In genomic region chr15:60124461-60124860, GRCm38 (mm10) we compare ENCODE assay signal across 28 mouse cellular contexts.
"Had no signal": no experiment of that assay in that cellular context is flagged by ENCODE, and none has a peak within 500 bp of the region (broad histone marks: within the 10 kb centered on the region; RNA-seq: fewer than 3 reads in every experiment).

No protein-coding gene starts in this region.

- H3K27ac ChIP-seq: embryonic facial prominence, embryonic 10.5 days; embryonic facial prominence, embryonic 12.5 days; embryonic facial prominence, embryonic 13.5 days; embryonic facial prominence, embryonic 15.5 days; forebrain, embryonic 10.5 days; forebrain, embryonic 12.5 days; forebrain, embryonic 13.5 days; forebrain, embryonic 15.5 days; gastrocnemius, adult 2 months had no signal

- DNase-seq: cerebellum, adult 2 months; cerebellum, adult 8-10 months; cerebellum, adult 9-10 months; cerebellum, adult 9-11 months; cerebellum, postnatal 10 days; cerebellum, postnatal 14 days; cerebellum, postnatal 25 days; cerebellum, postnatal 36 days; embryo, embryonic 11 days; forebrain, postnatal 0 days; gastrocnemius, adult 2 months; gastrocnemius, postnatal 10 days; gastrocnemius, postnatal 14 days; gastrocnemius, postnatal 25 days; gastrocnemius, postnatal 36 days; heart, adult 11 months; heart, adult 18-20 months had no signal

- H3K27me3 ChIP-seq: embryonic facial prominence, embryonic 12.5 days; embryonic facial prominence, embryonic 13.5 days; embryonic facial prominence, embryonic 15.5 days; forebrain, embryonic 12.5 days; forebrain, embryonic 13.5 days; forebrain, embryonic 15.5 days had no signal

- H3K36me3 ChIP-seq: embryonic facial prominence, embryonic 10.5 days; embryonic facial prominence, embryonic 12.5 days; embryonic facial prominence, embryonic 13.5 days; embryonic facial prominence, embryonic 15.5 days; forebrain, embryonic 10.5 days; forebrain, embryonic 12.5 days; forebrain, embryonic 15.5 days had no signal

- H3K9ac ChIP-seq: embryonic facial prominence, embryonic 12.5 days; embryonic facial prominence, embryonic 13.5 days; embryonic facial prominence, embryonic 15.5 days; forebrain, embryonic 12.5 days; forebrain, embryonic 13.5 days; forebrain, embryonic 15.5 days; forebrain, postnatal 0 days had no signal

- ATAC-seq: forebrain, embryonic 13.5 days; forebrain, embryonic 14.5 days; forebrain, embryonic 15.5 days; forebrain, embryonic 16.5 days; forebrain, postnatal 0 days had no signal

- H3K4me2 ChIP-seq: embryonic facial prominence, embryonic 12.5 days; embryonic facial prominence, embryonic 13.5 days; embryonic facial prominence, embryonic 15.5 days; forebrain, embryonic 12.5 days; forebrain, embryonic 13.5 days; forebrain, embryonic 15.5 days had no signal

- H3K4me3 ChIP-seq: embryonic facial prominence, embryonic 10.5 days; embryonic facial prominence, embryonic 12.5 days; embryonic facial prominence, embryonic 13.5 days; embryonic facial prominence, embryonic 15.5 days; erythroblast, embryonic 14.5 days; forebrain, embryonic 10.5 days; forebrain, embryonic 12.5 days; forebrain, embryonic 13.5 days; forebrain, embryonic 15.5 days; gastrocnemius, adult 2 months had no signal

- H3K9me3 ChIP-seq: embryonic facial prominence, embryonic 10.5 days; embryonic facial prominence, embryonic 12.5 days; embryonic facial prominence, embryonic 13.5 days; embryonic facial prominence, embryonic 15.5 days; forebrain, embryonic 10.5 days; forebrain, embryonic 12.5 days; forebrain, embryonic 13.5 days; forebrain, embryonic 15.5 days had no signal

- H3K4me1 ChIP-seq: embryonic facial prominence, embryonic 10.5 days; embryonic facial prominence, embryonic 12.5 days; embryonic facial prominence, embryonic 13.5 days; embryonic facial prominence, embryonic 15.5 days; forebrain, embryonic 10.5 days; forebrain, embryonic 12.5 days; forebrain, embryonic 13.5 days; forebrain, embryonic 15.5 days had no signal
